10 mouse cellular contexts compared by ENCODE assay signal in genomic region chr11:42418996-42419782, GRCm38 (mm10). TPM values are rescaled to one million over a fixed set of nuclear protein-coding genes. Genes with fewer than 3 reads are reported as not detected.
DNase-seq lines count a peak whose midpoint lies in the region; ATAC-seq and TF ChIP-seq lines count a peak whose summit lies in the region.
"Had no signal": no experiment of that assay in that cellular context is flagged by ENCODE, and none has a peak within 500 bp of the region (broad histone marks: within the 10 kb centered on the region; RNA-seq: fewer than 3 reads in every experiment).

Gene Gabrb2, plus strand, starts transcription at chr11:42419757.

- H3K4me1 ChIP-seq in heart, embryonic 16.5 days (ENCODE audit: control insufficient read depth, insufficient read depth, low read length) = 0 out of 2 replicates have a peak, but pooled peaks cover 3% of the 10 kb centered on the region
- H3K4me1 ChIP-seq in forebrain, embryonic 13.5 days = peaks cover 5% of the 10 kb centered on the region; the same call in 1 of the 2 replicates
- H3K4me1 ChIP-seq in limb, embryonic 12.5 days (replicated peaks) = no peaks in the 10 kb centered on the region
- H3K4me1 ChIP-seq in stomach, embryonic 14.5 days (ENCODE audit: control insufficient read depth, insufficient read depth, low read length) = no peaks in the 10 kb centered on the region

- DNase-seq in heart, postnatal 25 days (ENCODE audit: low spot score) = no peak
- DNase-seq in brain, embryonic 14.5 days (ENCODE audit: low read depth) = peak; percentile 29
- DNase-seq in urinary bladder, postnatal 36 days (ENCODE audit: low spot score in 2 of 2) = no peak
- DNase-seq in natural killer cell, adult 2 months (ENCODE audit: low spot score in 2 of 2) = no peak

- no peaks in the 10 kb centered on the region for H3K9me3 ChIP-seq in heart, embryonic 16.5 days (replicated peaks; ENCODE audit: control insufficient read depth, low read length)
- H3K9me3 ChIP-seq in forebrain, embryonic 13.5 days (replicated peaks) = no peaks in the 10 kb centered on the region
- no peaks in the 10 kb centered on the region for H3K9me3 ChIP-seq in limb, embryonic 12.5 days
- no peaks in the 10 kb centered on the region for H3K9me3 ChIP-seq in stomach, embryonic 14.5 days (ENCODE audit: control insufficient read depth, low read depth, low read length)

- TF ChIP-seq POLR2A in brain, embryonic 14.5 days (IDR thresholded peaks at IDR 0.05; ENCODE audit: borderline replicate concordance, extremely low read depth, insufficient read depth, insufficient read length, poor library complexity, severe bottlenecking) = no peak

- 31% methylated on average over 19 of the region's 20 CpGs for WGBS in heart, embryonic 16.5 days
- 34% methylated on average over 17 of the region's 20 CpGs for WGBS in forebrain, embryonic 13.5 days
- WGBS in limb, embryonic 12.5 days = 26% methylated on average over 20 of the region's 20 CpGs
- WGBS in stomach, embryonic 14.5 days = 29% methylated on average over 19 of the region's 20 CpGs

- no peak for TF ChIP-seq CTCF in brain, embryonic 14.5 days (IDR thresholded peaks at IDR 0.05; ENCODE audit: borderline replicate concordance, extremely low read depth, insufficient read depth, insufficient read length)

- no peak within 1 kb of the TSS for H3K27ac ChIP-seq in heart, embryonic 16.5 days (ENCODE audit: low read length)
- H3K27ac ChIP-seq in forebrain, embryonic 13.5 days = peak within 1 kb of the TSS; percentile 75
- no peak within 1 kb of the TSS for H3K27ac ChIP-seq in limb, embryonic 12.5 days
- no peak within 1 kb of the TSS for H3K27ac ChIP-seq in stomach, embryonic 14.5 days (ENCODE audit: low read length)
- H3K27ac ChIP-seq: macrophage had no signal

- peaks cover 3% of the 10 kb centered on the region; the same call in 1 of the 2 replicates for H3K27me3 ChIP-seq in heart, embryonic 16.5 days (ENCODE audit: control insufficient read depth, insufficient read depth, low read length)
- H3K27me3 ChIP-seq in forebrain, embryonic 13.5 days = no peaks in the 10 kb centered on the region
- peaks cover 32% of the 10 kb centered on the region for H3K27me3 ChIP-seq in limb, embryonic 12.5 days
- H3K27me3 ChIP-seq in stomach, embryonic 14.5 days (ENCODE audit: control insufficient read depth, insufficient read depth, low read length) = no peaks in the 10 kb centered on the region
- H3K27me3 ChIP-seq: Patski had no signal

- peak within 1 kb of the TSS; percentile 68 for H3K4me3 ChIP-seq in heart, embryonic 16.5 days (ENCODE audit: low read length)
- peak within 1 kb of the TSS; percentile 60 for H3K4me3 ChIP-seq in forebrain, embryonic 13.5 days
- peak within 1 kb of the TSS; percentile 48 for H3K4me3 ChIP-seq in limb, embryonic 12.5 days (replicated peaks)
- H3K4me3 ChIP-seq in stomach, embryonic 14.5 days (ENCODE audit: low read depth, low read length) = peak within 1 kb of the TSS; percentile 42

- H3K36me3 ChIP-seq in heart, embryonic 16.5 days (ENCODE audit: control insufficient read depth, insufficient read depth) = no peaks in the 10 kb centered on the region
- H3K36me3 ChIP-seq in forebrain, embryonic 13.5 days (ENCODE audit: poor library complexity, severe bottlenecking) = no peaks in the 10 kb centered on the region
- no peaks in the 10 kb centered on the region for H3K36me3 ChIP-seq in limb, embryonic 12.5 days
- no peaks in the 10 kb centered on the region for H3K36me3 ChIP-seq in stomach, embryonic 14.5 days (ENCODE audit: control insufficient read depth, insufficient read depth, low read length)

- peak within 1 kb of the TSS; percentile 71 for H3K9ac ChIP-seq in heart, embryonic 16.5 days (ENCODE audit: low read length)
- H3K9ac ChIP-seq in forebrain, embryonic 13.5 days = peak within 1 kb of the TSS; percentile 73
- peak within 1 kb of the TSS; percentile 51 for H3K9ac ChIP-seq in limb, embryonic 12.5 days (replicated peaks)
- H3K9ac ChIP-seq in stomach, embryonic 14.5 days (replicated peaks; ENCODE audit: low read depth, low read length) = peak within 1 kb of the TSS; percentile 28; the same call in 1 of the 2 replicates

- no peak for ATAC-seq in heart, embryonic 16.5 days (replicated peaks; ENCODE audit: extremely low read depth, insufficient read depth, low FRiP score)
- ATAC-seq in forebrain, embryonic 13.5 days = peak; percentile 13
- ATAC-seq in limb, embryonic 12.5 days (ENCODE audit: insufficient number of reproducible peaks, insufficient read depth, low FRiP score, low TSS enrichment, low read depth) = no peak
- ATAC-seq in stomach, embryonic 14.5 days (ENCODE audit: insufficient number of reproducible peaks, insufficient read depth, low FRiP score, low read depth) = 0 out of 2 replicates have a peak, but pooled peaks have one; percentile 6
- ATAC-seq: Patski had no signal

- H3K4me2 ChIP-seq in heart, embryonic 16.5 days (ENCODE audit: low read depth, low read length) = peak within 1 kb of the TSS; percentile 88
- H3K4me2 ChIP-seq in forebrain, embryonic 13.5 days = peak within 1 kb of the TSS; percentile 81
- H3K4me2 ChIP-seq in limb, embryonic 12.5 days = peak within 1 kb of the TSS; percentile 92
- peak within 1 kb of the TSS; percentile 88 for H3K4me2 ChIP-seq in stomach, embryonic 14.5 days (replicated peaks; ENCODE audit: low read depth, low read length)

- intact Hi-C loops in heart, postnatal 25 days (cut with DNase I) = no loop called here

RNA-seq across cellular contexts. Expression of gene Gabrb2, which starts in this region (rescaled TPM):
- 0.53 and 0.74 TPM in 2 replicates for polyA plus RNA-seq in heart, embryonic 16.5 days (2015; fragmentation: Nextera tagmentation; extraction: Ambion mirVana)
- total RNA-seq in heart, postnatal 25 days (2021) = 1 to 10 TPM in 1 of 2 experiments, under 1 TPM in 1; 0.89 to 1.6 TPM
- 13.0 and 19.5 TPM in 2 replicates for polyA plus RNA-seq in brain, embryonic 14.5 days (2012; rRNA removed)
- 7.8 and 14.1 TPM in 2 replicates for polyA plus RNA-seq in forebrain, embryonic 13.5 days (2015; fragmentation: Nextera tagmentation; extraction: Ambion mirVana)
- 0.69 and 1.5 TPM in 2 replicates for polyA plus RNA-seq in limb, embryonic 12.5 days (2016; fragmentation: Nextera tagmentation; extraction: Ambion mirVana)
- 3.7 and 5.2 TPM in 2 replicates for polyA plus RNA-seq in stomach, embryonic 14.5 days (2014; fragmentation: Nextera tagmentation; extraction: Ambion mirVana)
- polyA plus RNA-seq: macrophage, Patski had no signal

Comparison
In these comparisons a context has a peak if more than half of its experiments do, and no peak if none do; other contexts are left out.
1. ATAC-seq: peak in forebrain, embryonic 13.5 days (single experiment) and stomach, embryonic 14.5 days (single experiment); none in heart, embryonic 16.5 days (single experiment) and limb, embryonic 12.5 days (single experiment).
2. Peak in every context shown above with its lines, with median percentiles within 50 percentile points of each other: H3K4me2 ChIP-seq, H3K4me3 ChIP-seq and H3K9ac ChIP-seq.